Mouse (Mus musculus) liver, embryonic 15.5 days (tissue): ENCODE data around the gene Trim43c. TPM values are rescaled to one million over a fixed set of nuclear protein-coding genes. Genes with fewer than 3 reads are reported as not detected.
"Not testable (repeated sequence)": the region's sequence is repeated elsewhere in the genome, so short reads cannot be mapped to it uniquely, and the experiment has no call there.

Experiments used
- ATAC-seq: fragments of 200-750 bp; cut with Nextera tagmentation; 2 replicates; pipeline ENCODE4 v1.8.0; 2017; ENCODE audit warnings: moderate number of reproducible peaks, mild to moderate bottlenecking, moderate library complexity; ENCODE audit not compliant: insufficient read depth
- H3K27ac ChIP-seq: fragments of 300-500 bp; sonication (generic); replicated peaks from 2 replicates; pipeline ENCODE4 v1.5.1; 2015; ENCODE audit warnings: mild to moderate bottlenecking, inconsistent platforms
- H3K27me3 ChIP-seq: fragments of 300-500 bp; sonication (generic); 2 replicates; pipeline ENCODE4 v1.6.1; 2015; ENCODE audit warnings: mild to moderate bottlenecking, inconsistent platforms
- H3K36me3 ChIP-seq: fragments of 300-500 bp; sonication (generic); replicated peaks from 2 replicates; pipeline ENCODE4 v1.6.1; 2015; ENCODE audit warnings: moderate library complexity, mild to moderate bottlenecking, inconsistent platforms
- H3K4me1 ChIP-seq: fragments of 300-500 bp; sonication (generic); replicated peaks from 2 replicates; pipeline ENCODE4 v1.6.1; 2015; ENCODE audit warnings: inconsistent platforms
- H3K4me2 ChIP-seq: fragments of 300-500 bp; sonication (generic); 2 replicates; pipeline ENCODE4 v1.6.1; 2015; ENCODE audit warnings: moderate library complexity, mild to moderate bottlenecking, inconsistent platforms
- H3K4me3 ChIP-seq: fragments of 300-500 bp; sonication (generic); replicated peaks from 2 replicates; pipeline ENCODE4 v1.5.1; 2015; ENCODE audit warnings: mild to moderate bottlenecking, inconsistent platforms
- H3K9ac ChIP-seq: fragments of 300-500 bp; sonication (generic); 2 replicates; pipeline ENCODE4 v1.6.1; 2015; ENCODE audit warnings: moderate library complexity, mild to moderate bottlenecking, inconsistent platforms
- H3K9me3 ChIP-seq: fragments of 300-500 bp; sonication (generic); replicated peaks from 2 replicates; pipeline ENCODE4 v1.6.1; 2016; ENCODE audit warnings: inconsistent platforms
- WGBS: fragments of 180-500 bp; shearing (Covaris S2); methylation state at CpG from one replicate; pipeline ENCODE4 v1.1.7; 2015; ENCODE audit warnings: mixed read lengths; ENCODE audit not compliant: insufficient replicate concordance; 5-methylcytosine and 5-hydroxymethylcytosine counted together
- polyA plus RNA-seq: library from polyadenylated mRNA; unstranded; fragments of >200 nt; fragmentation: Nextera tagmentation; extraction: Ambion mirVana; gene quantifications from 2 replicates; pipeline ENCODE4 v1.2.1, GENCODE M21; 2015

Trim43c gene
- polyA plus RNA-seq, result 0.05 TPM in 1 of 2 replicates, not detected in the other

GRCm38 (mm10) chr9:88838864-88839263 lies at the start of gene Trim43c:
Trim43c (plus strand) TSS chr9:88839164.
- not testable (repeated sequence) for H3K27me3 ChIP-seq, H3K9ac ChIP-seq, H3K4me2 ChIP-seq, H3K9me3 ChIP-seq, H3K4me3 ChIP-seq, H3K36me3 ChIP-seq, H3K4me1 ChIP-seq, ATAC-seq, H3K27ac ChIP-seq
- WGBS, result 51% methylated on average over 2 of the region's 2 CpGs

GRCm38 (mm10) chr9:88853072-88853471 lies 14.1 kb downstream of the Trim43c start:
- H3K36me3 ChIP-seq, H3K27me3 ChIP-seq, H3K9me3 ChIP-seq, H3K27ac ChIP-seq, ATAC-seq, H3K4me1 ChIP-seq, H3K9ac ChIP-seq, H3K4me2 ChIP-seq, H3K4me3 ChIP-seq: not testable (repeated sequence)
- 58% methylated on average over 7 of the region's 7 CpGs for WGBS

- Histone ChIP-seq H3K9ac (peak overlapping the region; percentile 25; the same call in 1 of the 2 replicates), H3K4me2 (peak overlapping the region; percentile 77), H3K4me3 (peak overlapping the region; percentile 48)
- 4% methylated on average over 52 of the region's 52 CpGs for WGBS
- not testable (repeated sequence) for H3K9me3 ChIP-seq, H3K27me3 ChIP-seq, H3K4me1 ChIP-seq, H3K27ac ChIP-seq, H3K36me3 ChIP-seq
- peak; percentile 96 for ATAC-seq
Measured at GRCm38 (mm10) chr9:88858566-88859492, 19.9 kb downstream of the Trim43c start.

Other genes with a start within 250 kb of the Trim43c start
- gene Mthfsl, start 118.9 kb upstream of the Trim43c start, polyA plus RNA-seq, result 25.7 and 26.9 TPM in 2 replicates
- 0.26 TPM in 1 of 2 replicates, not detected in the other for gene Bcl2a1d, start 107.2 kb upstream of the Trim43c start, polyA plus RNA-seq
- 0.35 and 0.83 TPM in 2 replicates for gene Bcl2a1a, start 117.7 kb downstream of the Trim43c start, polyA plus RNA-seq